Mouse (Mus musculus): ENCODE measurements around the gene Myo1f.

The Myo1f gene

GRCm38 (mm10) chr17:33649781-33650475 is 94.4 kb downstream of the Myo1f start:
- no peak for DNase-seq (ENCODE audit: low spot score in 2 of 2)
